Mouse (Mus musculus) ES-Bruce4 (cell line): Measurements from ENCODE around the gene BC004004.

ENCODE experiments used
- CTCF ChIP-seq: IDR thresholded peaks from one replicate; pipeline ENCODE4 v1.8.1; 2011; ENCODE audit warnings: low read depth, low read length
- EP300 ChIP-seq: IDR thresholded peaks from 2 replicates; pipeline ENCODE4 v1.6.1; 2011; ENCODE audit warnings: low read depth, low read length; ENCODE audit not compliant: insufficient read depth
- POLR2A ChIP-seq: IDR thresholded peaks from one replicate; pipeline ENCODE4 v1.8.1; 2011; ENCODE audit warnings: low read length; ENCODE audit not compliant: insufficient read depth

DNA sequence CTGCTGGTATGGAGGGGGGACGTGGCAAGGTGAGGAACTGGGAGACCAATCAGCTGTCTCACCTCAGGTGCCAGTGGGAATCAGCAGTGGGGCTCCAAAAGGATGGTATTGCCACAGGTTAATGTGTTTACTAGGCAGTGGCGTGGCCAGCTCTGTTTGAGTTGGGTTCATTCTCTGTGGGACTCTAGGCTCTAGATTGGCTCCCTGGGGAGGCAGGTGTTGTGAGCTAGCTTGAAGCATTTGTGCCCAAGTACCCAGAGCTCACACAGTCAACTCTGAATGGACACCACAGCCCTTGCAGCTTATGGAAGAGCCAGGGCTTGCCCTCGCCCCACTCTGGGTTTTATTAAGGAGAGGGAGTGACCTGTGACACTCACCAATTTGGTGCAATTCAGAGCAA is 35.3 kb downstream of the BC004004 start:
- TF ChIP-seq CTCF (no peak), POLR2A (no peak), EP300 (no peak)
